Mouse (Mus musculus) macrophage (primary cell): ENCODE results near the gene Greb1. TPM values are rescaled to one million over a fixed set of nuclear protein-coding genes. Genes with fewer than 3 reads are reported as not detected.

ENCODE experiments used
- H3K27ac ChIP-seq: fragments of 350-480 bp; formaldehyde crosslinking; 2 replicates; pipeline ENCODE4 v1.9.0; 2021
- H3K36me3 ChIP-seq: fragments of 350-480 bp; formaldehyde crosslinking; 2 replicates; pipeline ENCODE4 v1.9.0; 2021; ENCODE audit errors: inconsistent target
- H3K4me3 ChIP-seq: fragments of 350-480 bp; formaldehyde crosslinking; 2 replicates; pipeline ENCODE4 v1.9.0; 2021; ENCODE audit errors: inconsistent target
- H3K79me2 ChIP-seq: fragments of 350-480 bp; formaldehyde crosslinking; 2 replicates; pipeline ENCODE4 v1.9.0; 2021; ENCODE audit errors: inconsistent target
- WGBS: methylation state at CpG from one replicate; pipeline ENCODE4 v1.1.7; 2026; ENCODE audit warnings: inconsistent platforms; ENCODE audit not compliant: missing documents; 5-methylcytosine and 5-hydroxymethylcytosine counted together
- polyA plus RNA-seq: library from polyadenylated mRNA; stranded (reverse); fragments of 250-400 nt; gene quantifications from 3 replicates; pipeline ENCODE4 v1.2.4, GENCODE M21; 2018; ENCODE audit warnings: inconsistent platforms
- total RNA-seq, 78 experiments: library from RNA; depleted of rRNA; stranded (reverse); fragments of 250-400 nt; gene quantifications; 1 replicate in 9 of 78; 2 replicates in 24 of 78; 3 replicates in 43 of 78; 4 replicates in 2 of 78; pipeline ENCODE4 v1.2.4; 2018; ENCODE audit warnings: inconsistent platforms in 56 of 78

Gene Greb1
- under 1 TPM in 1 of 26 experiments, not detected in 25; 0.94 TPM for total RNA-seq (2018; cell fraction: chromatin; rRNA removed)
- total RNA-seq (2018; cell fraction: cytosol; rRNA removed): under 1 TPM in 11 of 26 experiments, not detected in 15; under 0.01 to 0.14 (median 0.07) TPM
- under 1 TPM in 1 of 26 experiments, not detected in 25; 0.10 TPM for total RNA-seq (2018; cell fraction: nucleus; rRNA removed)
- 0.11 TPM in 1 of 3 replicates, not detected in the others for polyA plus RNA-seq

- Histone ChIP-seq H3K36me3 (no peaks in the 10 kb centered on the region), H3K79me2 (no peaks in the 10 kb centered on the region), H3K4me3 (no peak within 1 kb of the TSS), H3K27ac (no peak within 1 kb of the TSS)
- 1% methylated on average over 31 of the region's 53 CpGs for WGBS
These were observed at the start of gene Greb1 for GRCm38 (mm10) chr12:16800259-16800958. Gene Greb1 (minus strand): TSS chr12:16800886.

- H3K36me3 ChIP-seq: no peaks in the 10 kb centered on the region
- no peaks in the 10 kb centered on the region for H3K79me2 ChIP-seq
- no peak overlapping the region for H3K4me3 ChIP-seq
- H3K27ac ChIP-seq: no peak overlapping the region
- WGBS: 46% methylated on average over 2 of the region's 2 CpGs
These were observed 49.1 kb upstream of the Greb1 start for GRCm38 (mm10) chr12:16849821-16850220.

- 96% methylated on average over 2 of the region's 2 CpGs for WGBS
- H3K79me2 ChIP-seq: no peaks in the 10 kb centered on the region
- no peak overlapping the region for H3K4me3 ChIP-seq
- no peak overlapping the region for H3K27ac ChIP-seq
- no peaks in the 10 kb centered on the region for H3K36me3 ChIP-seq
These were observed 47.8 kb upstream of the Greb1 start for GRCm38 (mm10) chr12:16848501-16848900.

- 57% methylated on average over 4 of the region's 4 CpGs for WGBS
- Histone ChIP-seq H3K4me3 (no peak overlapping the region), H3K27ac (no peak overlapping the region), H3K36me3 (no peaks in the 10 kb centered on the region), H3K79me2 (no peaks in the 10 kb centered on the region)
These were observed 46.6 kb upstream of the Greb1 start for GRCm38 (mm10) chr12:16847204-16847792.

GRCm38 (mm10) chr12:16844623-16845592 is 44.2 kb upstream of the Greb1 start:
- WGBS: 90% methylated on average over 14 of the region's 14 CpGs
- H3K79me2 ChIP-seq: no peaks in the 10 kb centered on the region

GRCm38 (mm10) chr12:16840842-16841782 is 40.4 kb upstream of the Greb1 start:
- no peak overlapping the region for H3K4me3 ChIP-seq
- 95% methylated on average over 8 of the region's 8 CpGs for WGBS
- no peak overlapping the region for H3K27ac ChIP-seq

More at GRCm38 (mm10) chr12:16844623-16845592, 44.2 kb upstream of the Greb1 start:
- H3K27ac ChIP-seq: no peak overlapping the region
- no peak overlapping the region for H3K4me3 ChIP-seq
- H3K36me3 ChIP-seq: no peaks in the 10 kb centered on the region

GRCm38 (mm10) chr12:16837766-16838165 is 37.1 kb upstream of the Greb1 start:
- no peak overlapping the region for H3K27ac ChIP-seq
- H3K4me3 ChIP-seq: no peak overlapping the region
- 97% methylated on average over 4 of the region's 4 CpGs for WGBS
- no peaks in the 10 kb centered on the region for H3K79me2 ChIP-seq
- no peaks in the 10 kb centered on the region for H3K36me3 ChIP-seq

More at GRCm38 (mm10) chr12:16840842-16841782, 40.4 kb upstream of the Greb1 start:
- Histone ChIP-seq H3K79me2 (no peaks in the 10 kb centered on the region), H3K36me3 (no peaks in the 10 kb centered on the region)

- 87% methylated on average over 9 of the region's 9 CpGs for WGBS
- H3K4me3 ChIP-seq: no peak overlapping the region
- no peak overlapping the region for H3K27ac ChIP-seq
- H3K36me3 ChIP-seq: no peaks in the 10 kb centered on the region
- H3K79me2 ChIP-seq: no peaks in the 10 kb centered on the region
These were observed 35.5 kb upstream of the Greb1 start for GRCm38 (mm10) chr12:16836188-16836587.

- no peaks in the 10 kb centered on the region for H3K79me2 ChIP-seq
- 95% methylated on average over 10 of the region's 11 CpGs for WGBS
- H3K27ac ChIP-seq: no peak overlapping the region
- no peaks in the 10 kb centered on the region for H3K36me3 ChIP-seq
- no peak overlapping the region for H3K4me3 ChIP-seq
These were observed 34.0 kb upstream of the Greb1 start for GRCm38 (mm10) chr12:16834701-16835100.

- Histone ChIP-seq H3K36me3 (no peaks in the 10 kb centered on the region), H3K4me3 (no peak overlapping the region), H3K79me2 (no peaks in the 10 kb centered on the region), H3K27ac (no peak overlapping the region)
- WGBS: 74% methylated on average over 4 of the region's 4 CpGs
These were observed 30.4 kb upstream of the Greb1 start for GRCm38 (mm10) chr12:16831071-16831470.

- Histone ChIP-seq H3K79me2 (no peaks in the 10 kb centered on the region), H3K4me3 (no peak overlapping the region), H3K36me3 (peaks cover 7% of the 10 kb centered on the region; the same call in 1 of the 2 replicates), H3K27ac (no peak overlapping the region)
- WGBS: 71% methylated on average over 2 of the region's 2 CpGs
These were observed 29.1 kb upstream of the Greb1 start for GRCm38 (mm10) chr12:16829785-16830184.

- no peaks in the 10 kb centered on the region for H3K79me2 ChIP-seq
- H3K27ac ChIP-seq: no peak overlapping the region
- no peak overlapping the region for H3K4me3 ChIP-seq
- WGBS: 3% methylated on average over 6 of the region's 6 CpGs
- H3K36me3 ChIP-seq: peaks cover 9% of the 10 kb centered on the region; the same call in 1 of the 2 replicates
These were observed 27.8 kb upstream of the Greb1 start for GRCm38 (mm10) chr12:16828505-16828904.

- H3K4me3 ChIP-seq: no peak overlapping the region
- H3K36me3 ChIP-seq: peaks cover 23% of the 10 kb centered on the region; the same call in 1 of the 2 replicates
These were observed 23.0 kb upstream of the Greb1 start for GRCm38 (mm10) chr12:16823701-16824100.

More at GRCm38 (mm10) chr12:16823701-16824100, 23.0 kb upstream of the Greb1 start:
- H3K27ac ChIP-seq: no peak overlapping the region
- no CpG with 5 or more reads among the region's 1 CpGs for WGBS
- H3K79me2 ChIP-seq: no peaks in the 10 kb centered on the region
